Mouse (Mus musculus) hindbrain, embryonic 14.5 days (tissue): Measurements from ENCODE around the gene Aldh1l1. TPM values are rescaled to one million over a fixed set of nuclear protein-coding genes. Genes with fewer than 3 reads are reported as not detected.

Experiments used
- ATAC-seq: fragments of 200-750 bp; cut with Nextera tagmentation; 2 replicates; pipeline ENCODE4 v1.8.0; 2017; ENCODE audit warnings: moderate number of reproducible peaks, mild to moderate bottlenecking, moderate TSS enrichment, moderate library complexity; ENCODE audit not compliant: low FRiP score
- DNase-seq: peaks from one replicate; pipeline ENCODE4 v3.0.0-alpha.2; 2015; ENCODE audit warnings: low spot score
- H3K27ac ChIP-seq: fragments of 300-500 bp; sonication (generic); 2 replicates; pipeline ENCODE4 v1.5.1; 2014; ENCODE audit warnings: mild to moderate bottlenecking, moderate library complexity
- H3K27me3 ChIP-seq: fragments of 300-500 bp; sonication (generic); 2 replicates; pipeline ENCODE4 v1.6.1; 2014; ENCODE audit warnings: mild to moderate bottlenecking, low read length, mixed read lengths; ENCODE audit not compliant: control insufficient read depth, insufficient read depth
- H3K36me3 ChIP-seq: fragments of 300-500 bp; sonication (generic); replicated peaks from 2 replicates; pipeline ENCODE4 v1.6.1; 2014; ENCODE audit not compliant: control insufficient read depth, insufficient read depth
- H3K4me1 ChIP-seq: fragments of 300-500 bp; sonication (generic); replicated peaks from 2 replicates; pipeline ENCODE4 v1.6.1; 2014; ENCODE audit warnings: antibody characterized with exemption, low read length, mixed read lengths; ENCODE audit not compliant: control insufficient read depth, insufficient read depth
- H3K4me2 ChIP-seq: fragments of 300-500 bp; sonication (generic); replicated peaks from 2 replicates; pipeline ENCODE4 v1.6.1; 2014; ENCODE audit warnings: mild to moderate bottlenecking, moderate library complexity
- H3K4me3 ChIP-seq: fragments of 300-500 bp; sonication (generic); replicated peaks from 2 replicates; pipeline ENCODE4 v1.5.1; 2014; ENCODE audit warnings: mild to moderate bottlenecking, low read length
- H3K9ac ChIP-seq: fragments of 300-500 bp; sonication (generic); 2 replicates; pipeline ENCODE4 v1.6.1; 2014
- H3K9me3 ChIP-seq: fragments of 300-500 bp; sonication (generic); 2 replicates; pipeline ENCODE4 v1.6.1; 2016; ENCODE audit warnings: low read length; ENCODE audit not compliant: control insufficient read depth
- WGBS: fragments of 180-500 bp; shearing (Covaris S2); extraction: QIAGEN DNeasy Blood & Tissue Kit; methylation state at CpG from one replicate; pipeline ENCODE4 v1.1.7; 2014; 5-methylcytosine and 5-hydroxymethylcytosine counted together
- polyA plus RNA-seq: library from polyadenylated mRNA; unstranded; fragments of >200 nt; fragmentation: Nextera tagmentation; extraction: Ambion mirVana; gene quantifications from 2 replicates; pipeline ENCODE4 v1.2.1, GENCODE M21; 2014

The Aldh1l1 gene
- polyA plus RNA-seq, 1 experiment from 2014 or later: 47.0 TPM

DNA sequence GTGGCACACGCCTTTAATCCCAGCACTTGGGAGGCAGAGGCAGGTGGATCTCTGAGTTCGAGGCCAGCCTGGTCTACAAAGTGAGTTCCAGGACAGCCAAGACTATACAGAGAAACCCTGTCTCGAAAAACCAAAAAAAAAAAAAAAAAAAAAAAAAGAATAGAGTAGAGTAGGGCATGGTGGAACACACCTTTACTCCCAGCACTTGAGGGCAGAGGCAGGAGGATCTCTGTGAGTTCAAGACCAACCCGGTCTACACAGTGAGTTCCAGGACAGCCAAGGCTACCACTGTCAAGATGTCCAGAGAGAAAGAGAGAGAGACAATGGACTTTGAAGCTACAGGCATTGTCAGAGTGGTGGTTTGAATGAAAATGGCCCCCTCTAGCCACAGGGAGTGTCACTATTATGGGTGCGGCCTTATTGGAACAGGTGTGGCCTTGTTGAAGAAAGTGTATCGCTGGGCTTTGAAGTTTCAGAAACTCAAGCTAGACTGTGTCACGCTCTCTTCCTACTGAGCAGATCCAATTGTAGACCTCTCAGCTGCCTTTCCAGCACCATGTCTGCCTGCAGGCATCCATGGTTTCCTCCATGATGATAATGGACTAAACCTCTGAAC is 46.5 kb downstream of the Aldh1l1 start:
- Histone ChIP-seq H3K27me3 (no peaks in the 10 kb centered on the region), H3K36me3 (no peaks in the 10 kb centered on the region), H3K9ac (no peak overlapping the region), H3K4me1 (no peaks in the 10 kb centered on the region), H3K4me3 (no peak overlapping the region), H3K27ac (no peak overlapping the region), H3K4me2 (no peak overlapping the region), H3K9me3 (no peaks in the 10 kb centered on the region)
- no peak for ATAC-seq
- no peak for DNase-seq
- 98% methylated on average over 6 of the region's 7 CpGs for WGBS

DNA sequence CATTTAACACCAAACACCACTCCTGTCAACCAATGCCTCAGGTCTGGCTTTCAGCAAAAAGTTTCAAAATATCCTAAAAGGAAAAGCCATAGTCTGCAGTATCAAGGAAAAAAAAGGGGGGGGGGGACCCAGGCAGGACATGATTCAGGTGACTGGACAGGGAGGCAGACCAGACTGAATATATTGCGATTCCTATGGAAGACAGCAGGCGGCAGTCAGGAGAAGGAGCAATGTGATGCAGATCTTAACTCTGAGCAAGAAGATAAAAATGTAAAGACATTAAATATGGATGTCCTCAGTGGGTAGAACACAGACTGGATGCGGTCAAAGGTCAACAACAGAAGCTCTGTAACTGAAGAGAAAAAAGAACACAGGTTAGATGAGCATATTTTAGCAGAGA is 47.3 kb downstream of the Aldh1l1 start:
- H3K4me3 ChIP-seq: no peak overlapping the region
- no peaks in the 10 kb centered on the region for H3K9me3 ChIP-seq
- H3K27me3 ChIP-seq: no peaks in the 10 kb centered on the region
- no peak for DNase-seq
- 81% methylated on average over 3 of the region's 3 CpGs for WGBS
- H3K4me2 ChIP-seq: no peak overlapping the region
- ATAC-seq: no peak
- no peaks in the 10 kb centered on the region for H3K4me1 ChIP-seq
- no peaks in the 10 kb centered on the region for H3K36me3 ChIP-seq
- H3K27ac ChIP-seq: no peak overlapping the region
- no peak overlapping the region for H3K9ac ChIP-seq

DNA sequence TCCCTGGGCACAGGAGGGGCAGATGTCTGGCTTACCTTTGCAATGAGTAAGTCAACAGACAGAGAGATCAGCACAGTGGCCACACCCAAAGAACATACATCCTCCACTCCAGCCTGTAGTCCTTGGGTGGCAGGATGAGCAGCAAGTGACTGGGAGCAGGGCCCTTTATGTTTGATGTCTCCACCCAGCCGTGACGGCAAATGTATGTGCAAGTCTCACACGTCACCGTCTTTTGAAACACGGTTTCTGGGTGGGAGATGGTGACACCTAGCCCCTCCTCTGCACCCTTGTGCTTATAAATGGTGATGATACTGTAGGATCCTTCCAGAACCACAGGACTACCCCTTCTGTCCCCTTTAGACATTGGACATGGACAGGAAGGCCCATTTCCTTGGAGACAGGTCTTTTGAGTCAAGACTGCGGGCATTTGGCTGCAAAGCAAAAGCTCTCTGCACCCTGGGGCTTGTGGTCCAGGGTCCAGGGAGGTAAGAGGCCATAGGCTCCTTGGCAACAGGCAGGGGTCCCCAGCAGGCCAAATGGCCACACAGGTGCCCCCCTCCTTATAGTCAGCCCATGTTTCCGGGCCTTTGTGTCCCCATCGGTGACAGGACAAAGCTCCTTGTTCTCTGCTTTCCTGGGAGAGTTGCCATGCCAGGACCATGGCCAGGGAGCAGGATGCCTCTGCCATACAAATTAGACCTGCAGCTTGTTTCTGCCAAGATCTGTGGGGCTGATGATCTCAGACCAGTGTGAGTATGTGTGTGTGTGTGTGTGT is 48.7 kb downstream of the Aldh1l1 start:
- H3K4me2 ChIP-seq: no peak overlapping the region
- no peaks in the 10 kb centered on the region for H3K4me1 ChIP-seq
- WGBS: 50% methylated on average over 8 of the region's 8 CpGs
- ATAC-seq (peak; percentile 90), DNase-seq (peak; percentile 75)
- H3K9ac ChIP-seq: no peak overlapping the region
- no peaks in the 10 kb centered on the region for H3K36me3 ChIP-seq
- H3K27ac ChIP-seq: no peak overlapping the region
- H3K9me3 ChIP-seq: no peaks in the 10 kb centered on the region
- H3K4me3 ChIP-seq: no peak overlapping the region
- no peaks in the 10 kb centered on the region for H3K27me3 ChIP-seq

DNA sequence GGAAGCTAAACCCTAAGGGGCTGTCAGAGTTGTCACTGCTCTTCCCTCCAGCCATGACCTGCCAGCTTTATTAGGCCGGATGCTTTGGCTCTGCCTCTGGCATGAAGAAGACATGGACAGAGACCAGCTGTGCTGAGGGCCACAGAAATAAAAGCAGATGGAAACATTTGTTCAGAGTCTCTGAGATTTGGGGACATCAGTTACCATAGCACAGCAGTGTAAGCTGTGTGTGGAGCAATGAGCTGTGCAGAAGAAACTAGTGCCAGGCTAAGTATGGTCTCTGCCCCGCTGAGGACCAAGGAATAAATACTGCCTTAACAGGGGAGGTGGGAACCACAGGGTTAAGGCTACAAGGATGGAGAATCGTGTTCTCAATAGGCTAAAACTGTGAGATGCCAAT is 50.6 kb downstream of the Aldh1l1 start:
- Histone ChIP-seq H3K27me3 (no peaks in the 10 kb centered on the region), H3K9ac (no peak overlapping the region), H3K27ac (no peak overlapping the region), H3K4me2 (no peak overlapping the region), H3K4me1 (no peaks in the 10 kb centered on the region), H3K9me3 (no peaks in the 10 kb centered on the region), H3K4me3 (no peak overlapping the region), H3K36me3 (no peaks in the 10 kb centered on the region)
- no peak for DNase-seq
- no peak for ATAC-seq
- WGBS: 71% methylated on average over 3 of the region's 3 CpGs

DNA sequence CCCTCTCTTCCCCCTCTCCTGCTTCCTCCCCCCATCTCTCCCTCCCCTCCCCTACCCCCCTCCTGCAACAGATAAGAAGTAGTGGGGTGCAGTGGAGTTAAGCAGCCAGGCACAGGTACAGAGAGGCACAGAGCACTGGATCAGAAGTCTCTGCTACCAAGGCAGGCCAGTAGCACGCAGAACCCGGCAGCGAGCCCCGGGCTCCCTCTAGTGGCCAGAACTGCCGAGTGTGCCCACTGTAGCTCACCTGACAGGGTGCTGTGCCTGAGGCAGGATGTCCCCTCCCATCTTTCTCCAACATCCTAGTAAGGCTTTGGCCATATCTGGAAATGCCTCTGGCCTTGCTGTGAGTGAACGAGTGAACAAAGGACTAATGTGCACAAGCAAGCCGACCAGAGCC is 51.7 kb downstream of the Aldh1l1 start:
- H3K4me2 ChIP-seq: no peak overlapping the region
- no peaks in the 10 kb centered on the region for H3K36me3 ChIP-seq
- H3K9me3 ChIP-seq: no peaks in the 10 kb centered on the region
- no peaks in the 10 kb centered on the region for H3K27me3 ChIP-seq
- no peak overlapping the region for H3K9ac ChIP-seq
- H3K27ac ChIP-seq: no peak overlapping the region
- 6% methylated on average over 7 of the region's 7 CpGs for WGBS
- DNase-seq: peak; percentile 84
- peak; percentile 46; the same call in 1 of the 2 replicates for ATAC-seq
- H3K4me3 ChIP-seq: no peak overlapping the region
- H3K4me1 ChIP-seq: no peaks in the 10 kb centered on the region

DNA sequence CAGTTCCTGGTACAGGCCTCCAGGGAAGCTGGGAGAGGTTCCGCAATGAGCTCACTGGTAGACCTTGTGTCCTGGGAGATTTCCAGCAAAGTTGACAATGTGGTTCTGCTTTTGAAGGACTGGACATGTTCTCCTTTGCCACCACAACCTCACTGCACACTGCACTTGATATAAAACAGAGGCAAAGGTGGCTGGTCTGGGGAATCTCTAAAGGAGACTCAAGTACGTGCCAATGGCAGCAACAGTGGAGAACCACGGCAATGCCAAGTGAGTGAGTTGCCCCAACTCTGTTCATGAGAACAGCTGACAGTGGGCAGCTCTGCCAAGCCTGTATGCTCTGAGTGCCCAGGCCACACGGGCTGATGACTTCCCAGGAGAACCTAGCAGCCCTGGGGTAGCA is 53.0 kb downstream of the Aldh1l1 start:
- no peaks in the 10 kb centered on the region for H3K4me1 ChIP-seq
- no peaks in the 10 kb centered on the region for H3K9me3 ChIP-seq
- no peak overlapping the region for H3K4me2 ChIP-seq
- no peaks in the 10 kb centered on the region for H3K36me3 ChIP-seq
- ATAC-seq: no peak
- H3K4me3 ChIP-seq: no peak overlapping the region
- 87% methylated on average over 4 of the region's 4 CpGs for WGBS
- no peak for DNase-seq
- no peak overlapping the region for H3K9ac ChIP-seq
- no peaks in the 10 kb centered on the region for H3K27me3 ChIP-seq
- H3K27ac ChIP-seq: no peak overlapping the region

DNA sequence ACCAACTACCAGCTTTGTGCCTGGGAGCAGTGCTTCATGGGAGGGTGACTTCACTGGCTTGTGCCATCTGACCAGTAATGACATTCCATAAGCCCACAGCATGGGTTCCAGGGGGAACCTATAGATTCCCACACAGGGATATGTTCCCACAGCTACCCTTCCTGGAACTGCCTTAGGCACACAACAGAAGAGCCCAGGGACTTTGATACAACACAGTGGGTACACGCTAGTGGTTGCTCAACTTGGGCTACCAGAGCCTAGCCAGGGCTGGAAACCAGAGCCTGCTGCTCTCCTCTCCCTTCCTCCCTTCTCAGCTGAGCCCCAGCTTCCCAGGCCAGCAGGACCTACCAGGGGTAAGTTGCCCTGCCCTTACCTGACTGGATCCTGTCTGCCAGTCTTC is 54.3 kb downstream of the Aldh1l1 start:
- Histone ChIP-seq H3K27ac (peak overlapping the region; percentile 82), H3K27me3 (no peaks in the 10 kb centered on the region), H3K9ac (no peak overlapping the region), H3K4me2 (no peak overlapping the region), H3K36me3 (no peaks in the 10 kb centered on the region), H3K4me3 (no peak overlapping the region), H3K4me1 (no peaks in the 10 kb centered on the region), H3K9me3 (no peaks in the 10 kb centered on the region)
- ATAC-seq (no peak), DNase-seq (no peak)
- WGBS: 64% methylated on average over 1 of the region's 1 CpGs

DNA sequence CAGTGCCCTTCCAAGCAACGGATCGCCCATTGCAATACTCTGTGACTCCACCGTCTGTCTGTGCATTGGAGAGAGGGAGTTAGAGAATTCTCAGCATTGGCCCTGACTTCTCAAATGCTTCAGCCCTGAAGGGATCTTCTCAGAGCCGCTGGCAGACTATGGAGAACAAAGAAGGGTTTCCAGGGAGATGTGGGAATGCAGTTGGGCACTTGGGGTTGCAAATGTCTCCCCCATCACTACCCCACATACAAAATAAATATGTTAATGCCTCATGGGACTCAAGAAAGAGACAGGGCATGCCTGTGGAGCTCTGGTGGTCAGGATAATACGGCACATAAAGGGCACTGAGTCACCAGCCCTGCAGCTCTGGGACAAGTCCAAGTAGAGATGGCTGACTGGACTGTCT is 55.1 kb downstream of the Aldh1l1 start:
- peak overlapping the region; percentile 82 for H3K27ac ChIP-seq
- peak; percentile 53 for DNase-seq
- H3K27me3 ChIP-seq: no peaks in the 10 kb centered on the region
- H3K4me2 ChIP-seq: no peak overlapping the region
- no peaks in the 10 kb centered on the region for H3K36me3 ChIP-seq
- no peaks in the 10 kb centered on the region for H3K9me3 ChIP-seq
- H3K4me1 ChIP-seq: no peaks in the 10 kb centered on the region
- no peak overlapping the region for H3K4me3 ChIP-seq
- no peak overlapping the region for H3K9ac ChIP-seq
- WGBS: 12% methylated on average over 5 of the region's 5 CpGs
- peak; percentile 80 for ATAC-seq

DNA sequence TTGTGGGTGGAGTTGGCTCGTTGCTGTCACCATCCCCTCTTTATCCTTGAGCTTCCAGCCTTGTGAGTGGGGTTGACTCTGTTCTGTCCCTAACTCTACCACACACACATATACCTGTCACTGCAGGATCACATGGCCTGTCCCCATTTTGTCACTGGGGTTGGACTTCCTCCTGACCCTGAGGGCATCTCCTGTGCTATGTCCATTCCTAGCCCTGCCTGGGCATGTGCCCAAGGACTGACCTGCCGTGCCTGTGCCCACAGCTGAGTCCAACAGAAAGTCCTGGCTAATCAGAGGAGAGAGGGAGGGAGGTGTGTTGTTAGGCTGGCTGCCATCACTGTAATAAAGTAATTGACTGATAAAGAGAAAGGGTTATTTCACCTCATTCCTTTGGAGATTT is 58.2 kb downstream of the Aldh1l1 start:
- no peak overlapping the region for H3K9ac ChIP-seq
- no peaks in the 10 kb centered on the region for H3K27me3 ChIP-seq
- H3K4me2 ChIP-seq: no peak overlapping the region
- WGBS: 78% methylated on average over 2 of the region's 2 CpGs
- H3K4me1 ChIP-seq: no peaks in the 10 kb centered on the region
- no peak overlapping the region for H3K4me3 ChIP-seq
- no peaks in the 10 kb centered on the region for H3K36me3 ChIP-seq
- ATAC-seq (no peak), DNase-seq (no peak)
- no peaks in the 10 kb centered on the region for H3K9me3 ChIP-seq
- no peak overlapping the region for H3K27ac ChIP-seq
